Mouse (Mus musculus) brown adipose tissue, adult 24 weeks (tissue): Measurements from ENCODE around the gene Ift81. TPM values are rescaled to one million over a fixed set of nuclear protein-coding genes. Genes with fewer than 3 reads are reported as not detected.

Experiments
- H3K27ac ChIP-seq: fragments of 200-500 bp; replicated peaks from 2 replicates; pipeline ENCODE4 v1.5.1; 2012; ENCODE audit warnings: low read depth, mild to moderate bottlenecking, low read length
- H3K4me1 ChIP-seq: fragments of 200-500 bp; 2 replicates; pipeline ENCODE4 v1.6.1; 2012; ENCODE audit warnings: low read length, mixed read lengths; ENCODE audit not compliant: control insufficient read depth, insufficient read depth, insufficient read length
- H3K4me3 ChIP-seq: fragments of 200-500 bp; 2 replicates; pipeline ENCODE4 v1.5.1; 2012; ENCODE audit warnings: low read depth, mild to moderate bottlenecking, low read length, moderate library complexity; ENCODE audit not compliant: insufficient read depth
- polyA plus RNA-seq: library from polyadenylated mRNA; stranded (reverse); fragments of >200 nt; gene quantifications from 2 replicates; pipeline ENCODE4 v1.2.4, GENCODE M21; 2012; ENCODE audit not compliant: missing spikeins, insufficient read depth, insufficient read length

Ift81 gene
- polyA plus RNA-seq, 1 experiment, result 26.5 TPM

GRCm38 (mm10) chr5:122639986-122640385 lies 25.7 kb upstream of the Ift81 start:
- no peaks in the 10 kb centered on the region for H3K4me1 ChIP-seq
- no peak overlapping the region for H3K27ac ChIP-seq
- H3K4me3 ChIP-seq, result no peak overlapping the region

- Histone ChIP-seq H3K27ac (no peak overlapping the region), H3K4me1 (no peaks in the 10 kb centered on the region), H3K4me3 (no peak overlapping the region)
Observed at GRCm38 (mm10) chr5:122639517-122639916, 25.2 kb upstream of the Ift81 start.

- Histone ChIP-seq H3K4me3 (no peak overlapping the region), H3K4me1 (no peaks in the 10 kb centered on the region), H3K27ac (no peak overlapping the region)
Observed at GRCm38 (mm10) chr5:122638296-122638695, 24.0 kb upstream of the Ift81 start.

GRCm38 (mm10) chr5:122636958-122637357 lies 22.6 kb upstream of the Ift81 start:
- H3K4me3 ChIP-seq, result peak overlapping the region; percentile 25; the same call in 1 of the 2 replicates
- no peak overlapping the region for H3K27ac ChIP-seq
- H3K4me1 ChIP-seq, result no peaks in the 10 kb centered on the region

GRCm38 (mm10) chr5:122636308-122636707 lies 22.0 kb upstream of the Ift81 start:
- Histone ChIP-seq H3K4me3 (no peak overlapping the region), H3K4me1 (no peaks in the 10 kb centered on the region), H3K27ac (no peak overlapping the region)

GRCm38 (mm10) chr5:122635228-122635627 lies 20.9 kb upstream of the Ift81 start:
- Histone ChIP-seq H3K4me3 (no peak overlapping the region), H3K4me1 (no peaks in the 10 kb centered on the region), H3K27ac (no peak overlapping the region)

GRCm38 (mm10) chr5:122627243-122627642 lies 12.9 kb upstream of the Ift81 start:
- Histone ChIP-seq H3K4me1 (no peaks in the 10 kb centered on the region), H3K27ac (no peak overlapping the region), H3K4me3 (no peak overlapping the region)

GRCm38 (mm10) chr5:122625565-122626252 lies 11.4 kb upstream of the Ift81 start:
- Histone ChIP-seq H3K27ac (no peak overlapping the region), H3K4me3 (no peak overlapping the region), H3K4me1 (0 out of 2 replicates have a peak, but pooled peaks cover 4% of the 10 kb centered on the region)

- Histone ChIP-seq H3K27ac (no peak overlapping the region), H3K4me1 (0 out of 2 replicates have a peak, but pooled peaks cover 4% of the 10 kb centered on the region), H3K4me3 (no peak overlapping the region)
Observed at GRCm38 (mm10) chr5:122624952-122625479, 10.7 kb upstream of the Ift81 start.

GRCm38 (mm10) chr5:122623861-122624260 lies 9.5 kb upstream of the Ift81 start:
- no peak overlapping the region for H3K4me3 ChIP-seq
- H3K4me1 ChIP-seq, result 0 out of 2 replicates have a peak, but pooled peaks cover 4% of the 10 kb centered on the region
- no peak overlapping the region for H3K27ac ChIP-seq

GRCm38 (mm10) chr5:122622526-122622925 lies 8.2 kb upstream of the Ift81 start:
- 0 out of 2 replicates have a peak, but pooled peaks cover 4% of the 10 kb centered on the region for H3K4me1 ChIP-seq
- no peak overlapping the region for H3K4me3 ChIP-seq
- peak overlapping the region; percentile 32; the same call in 1 of the 2 replicates for H3K27ac ChIP-seq

- H3K27ac ChIP-seq, result peak overlapping the region; percentile 83
- H3K4me1 ChIP-seq, result 0 out of 2 replicates have a peak, but pooled peaks cover 4% of the 10 kb centered on the region
- H3K4me3 ChIP-seq, result no peak overlapping the region
Observed at GRCm38 (mm10) chr5:122621376-122621886, 7.1 kb upstream of the Ift81 start.

GRCm38 (mm10) chr5:122619686-122620296 lies 5.5 kb upstream of the Ift81 start:
- Histone ChIP-seq H3K27ac (peak overlapping the region; percentile 58; the same call in 1 of the 2 replicates), H3K4me3 (no peak overlapping the region)

GRCm38 (mm10) chr5:122617718-122618117 lies 3.4 kb upstream of the Ift81 start:
- H3K4me1 ChIP-seq, result 0 out of 2 replicates have a peak, but pooled peaks cover 4% of the 10 kb centered on the region
- H3K4me3 ChIP-seq, result no peak overlapping the region
- no peak overlapping the region for H3K27ac ChIP-seq

More at GRCm38 (mm10) chr5:122619686-122620296, 5.5 kb upstream of the Ift81 start:
- 0 out of 2 replicates have a peak, but pooled peaks cover 4% of the 10 kb centered on the region for H3K4me1 ChIP-seq

- 0 out of 2 replicates have a peak overlapping the region, but pooled peaks have one; percentile 4 for H3K4me3 ChIP-seq
- H3K27ac ChIP-seq, result peak overlapping the region; percentile 98
- H3K4me1 ChIP-seq, result no peaks in the 10 kb centered on the region
Observed at GRCm38 (mm10) chr5:122611651-122612050, 2.7 kb downstream of the Ift81 start.
